Mouse (Mus musculus) gastrocnemius, postnatal 14 days (tissue): ENCODE results near the gene Tmem50b. TPM values are rescaled to one million over a fixed set of nuclear protein-coding genes. Genes with fewer than 3 reads are reported as not detected.

Experiments
- DNase-seq: peaks from one replicate; pipeline ENCODE4 v3.0.0; 2021; ENCODE audit warnings: mixed read lengths
- intact Hi-C: fragments of 180-260 bp; cut with DNase I; formaldehyde crosslinking; loops from one replicate; pipeline ENCODE4 v1.15.1; 2025; ENCODE audit warnings: low total_unique reads
- total RNA-seq, 2 experiments: library from RNA; stranded (reverse); gene quantifications; 2 replicates each; pipeline ENCODE4 v1.2.3; 2021

Gene Tmem50b
- total RNA-seq, 2 experiments from 2014 or later = 16.0 to 16.9 TPM

- intact Hi-C loops = no loop called here
- no peak for DNase-seq
Measured at GRCm38 (mm10) chr16:91578980-91579720, 18.4 kb downstream of the Tmem50b start.

- intact Hi-C loops = no loop called here
- no peak for DNase-seq
Measured at GRCm38 (mm10) chr16:91575151-91575550, 22.4 kb downstream of the Tmem50b start.

DNA sequence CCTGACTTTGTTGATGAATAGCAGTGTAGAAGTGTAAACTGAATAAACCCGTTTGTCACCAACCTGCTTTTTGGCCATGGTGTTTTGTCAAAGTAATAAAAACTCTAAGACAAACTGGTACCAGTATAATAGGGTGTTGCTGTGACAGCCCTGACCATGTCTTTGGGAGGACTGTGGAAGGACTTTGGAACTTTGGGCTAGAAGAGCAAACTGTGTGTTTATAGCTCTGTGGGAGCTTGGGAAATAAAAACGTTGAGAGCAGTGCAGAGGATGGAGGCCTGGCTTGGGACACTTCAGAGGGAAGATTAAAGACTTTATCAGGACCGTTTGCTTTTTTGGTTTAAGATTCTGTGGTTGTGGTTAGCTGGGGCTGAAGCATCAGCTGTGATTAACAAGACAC is 26.5 kb downstream of the Tmem50b start:
- DNase-seq = no peak
- intact Hi-C loops = no loop called here

DNA sequence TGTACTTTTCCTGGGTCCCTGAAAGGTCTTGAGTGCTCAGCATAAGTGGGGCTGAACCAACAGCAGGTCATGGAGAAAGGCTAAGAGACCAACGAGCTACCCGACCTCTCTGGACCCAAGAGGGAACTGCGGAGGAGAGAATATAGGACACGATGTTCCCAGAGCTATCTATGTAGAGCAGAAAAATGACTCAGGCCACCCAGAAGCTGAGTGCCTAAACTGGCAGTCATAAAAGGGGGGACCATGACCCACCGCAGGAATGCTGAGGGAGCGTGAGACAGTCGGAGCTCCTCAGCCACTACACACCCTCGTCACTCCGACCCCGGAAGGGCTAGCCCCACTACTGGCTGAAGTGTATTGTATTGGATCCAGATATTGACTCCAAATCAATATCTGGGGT is 28.6 kb downstream of the Tmem50b start:
- intact Hi-C loops = no loop called here

DNA sequence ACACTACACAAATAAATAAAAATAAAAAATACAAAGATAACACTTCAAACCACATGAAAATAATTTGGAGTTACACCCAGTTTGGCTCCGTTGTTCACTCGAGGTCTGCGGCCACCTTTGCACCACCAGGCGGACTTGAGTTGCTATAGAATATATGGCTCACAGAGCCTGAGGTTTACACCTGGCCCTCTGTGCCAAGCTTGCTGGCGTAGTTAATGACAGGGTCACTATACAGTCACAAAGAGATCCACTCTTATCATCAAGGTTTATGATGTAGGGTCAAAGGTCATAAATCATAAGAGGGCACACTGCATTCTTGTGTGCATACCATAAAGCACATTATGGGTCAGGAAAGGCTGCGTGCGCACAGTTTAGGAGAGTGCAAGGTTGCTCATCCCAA is 31.6 kb downstream of the Tmem50b start:
- DNase-seq = no peak
- intact Hi-C loops = no loop called here

More for the DNA sequence above, 28.6 kb downstream of the Tmem50b start:
- DNase-seq = no peak

GRCm38 (mm10) chr16:91565292-91565951 is 32.2 kb downstream of the Tmem50b start:
- intact Hi-C loops = no loop called here
- no peak for DNase-seq

DNA sequence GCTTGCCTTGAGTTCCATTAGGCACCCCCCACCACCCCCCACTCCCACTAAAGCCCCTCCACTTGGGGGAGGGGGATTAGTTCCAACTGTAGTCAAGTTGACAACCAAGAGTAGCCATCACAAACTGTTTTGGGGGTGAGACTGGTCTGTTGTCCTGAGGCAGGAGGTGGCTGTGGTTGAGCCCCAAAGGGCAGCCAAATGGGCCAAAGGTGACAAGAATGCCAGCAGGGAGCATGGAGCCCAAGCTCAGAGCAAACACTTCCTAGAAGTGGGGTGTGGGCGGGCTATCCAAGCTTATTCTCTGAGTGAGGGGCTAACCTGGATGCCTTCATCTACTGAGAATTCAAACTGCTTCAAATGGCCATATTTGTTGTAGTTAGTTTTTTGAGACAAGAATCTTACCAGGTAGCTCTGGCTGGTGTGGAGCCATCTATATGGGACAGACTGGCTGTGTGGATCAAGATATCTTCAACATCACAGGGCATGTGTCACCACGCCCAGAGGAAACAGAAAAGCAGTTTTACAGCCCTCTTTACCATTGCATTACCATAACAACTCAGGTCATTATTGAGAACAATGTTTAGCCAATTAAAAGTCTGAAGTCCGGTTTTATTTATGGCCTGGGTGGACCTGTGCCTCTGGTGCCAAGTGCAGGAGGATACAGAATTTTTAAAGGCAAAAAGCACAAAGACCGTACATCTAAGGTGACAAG is 32.9 kb downstream of the Tmem50b start:
- intact Hi-C loops = loop anchor here (5.0 kb wide), 1 partner anchor 52 kb away; no protein-coding TSS in a partner anchor
- DNase-seq = no peak

DNA sequence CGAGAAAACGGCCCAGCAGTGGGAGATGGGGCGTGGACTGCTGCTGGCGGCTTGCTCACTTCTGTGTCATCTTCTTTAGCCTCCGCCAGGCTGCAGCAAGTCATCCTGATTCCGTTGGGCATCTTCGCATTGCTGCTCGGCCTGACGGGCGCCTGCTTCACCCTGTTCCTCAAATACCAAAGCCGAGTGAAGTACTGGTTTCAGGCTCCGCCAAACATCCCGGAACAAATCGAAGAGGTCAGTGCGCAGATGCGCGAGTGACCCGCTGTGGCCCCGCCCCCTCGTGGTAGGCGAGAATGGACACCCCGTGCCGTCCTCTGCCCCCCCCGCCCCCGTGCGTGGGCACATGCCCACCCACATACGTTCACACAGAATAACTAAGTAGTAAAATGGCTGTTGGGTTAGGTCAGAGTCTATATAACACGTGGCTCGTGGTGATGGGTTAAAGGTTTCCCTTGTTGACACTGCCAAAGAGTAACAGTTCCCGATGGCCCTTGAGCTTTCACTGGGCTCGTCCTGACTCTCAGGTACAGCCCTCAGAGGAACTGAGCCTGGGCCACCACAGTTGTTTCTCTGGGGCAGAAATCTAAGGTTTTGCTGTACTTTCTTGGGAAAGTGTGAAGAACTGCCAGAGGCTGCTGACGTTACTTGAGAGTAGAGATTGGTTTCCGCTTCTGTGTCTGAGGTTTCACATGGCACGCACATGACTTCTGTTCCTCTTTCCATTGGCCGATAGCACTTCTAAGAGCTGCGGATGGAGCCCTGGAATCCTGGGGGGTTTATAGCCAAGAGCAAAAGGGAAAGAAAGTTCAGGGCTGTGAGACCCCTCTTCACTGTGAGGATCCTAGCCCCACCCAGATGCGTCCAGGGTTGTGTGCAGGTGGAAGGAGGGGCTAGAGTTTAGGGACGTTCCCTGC is 35.8 kb downstream of the Tmem50b start:
- intact Hi-C loops = loop anchor here (5.0 kb wide), 1 partner anchor 49 kb away; no protein-coding TSS in a partner anchor
- DNase-seq = no peak

- DNase-seq = no peak
Measured at GRCm38 (mm10) chr16:91561099-91561498, 36.5 kb downstream of the Tmem50b start.

DNA sequence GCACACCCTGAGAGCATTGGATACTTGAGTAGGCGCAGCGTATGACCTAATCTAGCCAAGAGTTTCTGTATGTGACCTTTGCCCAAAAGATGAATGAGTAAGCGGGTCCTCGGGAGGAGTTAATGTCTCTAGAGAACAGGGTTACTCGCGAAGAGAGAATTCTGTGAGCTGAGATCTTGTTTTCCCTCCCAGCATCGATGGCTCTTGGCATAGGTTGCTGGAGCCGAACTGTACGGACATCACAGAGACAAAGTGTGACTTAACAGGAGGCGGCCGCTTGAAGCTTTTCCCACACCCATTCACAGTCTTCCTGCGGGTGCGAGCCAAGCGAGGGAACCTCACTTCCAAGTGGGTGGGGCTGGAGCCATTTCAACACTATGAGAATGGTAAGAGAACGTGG is 39.9 kb downstream of the Tmem50b start:
- intact Hi-C loops = no loop called here
- DNase-seq = peak; percentile 60

More at GRCm38 (mm10) chr16:91561099-91561498, 36.5 kb downstream of the Tmem50b start:
- intact Hi-C loops = loop anchor here (5.0 kb wide), 1 partner anchor 49 kb away; no protein-coding TSS in a partner anchor

- intact Hi-C loops = no loop called here
Measured at GRCm38 (mm10) chr16:91557214-91557613, 40.4 kb downstream of the Tmem50b start.

GRCm38 (mm10) chr16:91556659-91557058 is 40.9 kb downstream of the Tmem50b start:
- intact Hi-C loops = no loop called here
- DNase-seq = no peak

More at GRCm38 (mm10) chr16:91557214-91557613, 40.4 kb downstream of the Tmem50b start:
- DNase-seq = no peak

DNA sequence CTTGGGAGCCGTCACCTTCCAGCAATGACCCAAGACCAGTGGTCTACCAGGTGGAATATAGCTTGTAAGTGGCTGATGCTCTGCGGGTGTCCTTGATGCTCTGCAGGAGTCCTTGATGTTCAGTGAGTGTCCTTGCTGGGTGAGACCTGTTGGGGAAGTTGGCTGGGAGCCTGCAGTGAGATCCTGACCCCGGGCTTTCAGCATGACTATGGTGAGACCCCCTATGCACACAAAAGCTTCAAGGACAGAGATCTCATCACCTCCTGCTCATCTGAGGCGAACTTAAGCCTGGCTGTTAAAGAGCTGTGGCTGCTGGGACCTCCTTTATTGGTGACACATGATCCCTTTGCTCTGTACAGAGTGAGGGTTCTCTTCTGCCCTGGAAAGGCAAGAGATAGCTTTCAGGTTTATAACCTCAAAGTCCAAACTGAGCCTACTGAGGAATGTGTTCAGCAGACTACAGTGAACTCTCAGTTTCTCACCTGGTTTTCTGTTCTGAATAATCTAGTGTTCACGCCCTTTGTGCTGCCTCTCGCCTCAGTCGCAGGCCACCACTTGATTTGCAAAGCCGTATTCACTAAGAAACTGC is 42.5 kb downstream of the Tmem50b start:
- DNase-seq = no peak

DNA sequence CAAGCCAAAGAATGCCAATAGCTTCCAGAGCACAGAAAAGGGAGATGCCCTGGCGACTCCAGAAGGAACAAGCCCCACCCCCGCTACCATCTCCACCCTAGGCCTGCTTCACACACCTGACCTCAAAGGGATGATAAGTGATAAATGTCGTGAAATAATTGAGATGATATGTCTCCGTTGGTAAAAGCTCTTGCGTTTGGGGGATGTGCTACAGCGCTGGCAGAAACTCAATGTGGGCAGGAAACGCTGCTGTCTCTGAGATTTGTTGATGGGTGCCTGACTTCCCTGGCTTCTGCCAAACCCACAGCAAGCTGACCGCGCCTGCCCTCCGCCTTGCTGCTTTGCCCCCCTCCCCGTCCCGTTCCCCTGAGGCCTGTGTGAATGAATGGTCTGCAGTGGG is 44.0 kb downstream of the Tmem50b start:
- no peak for DNase-seq
- intact Hi-C loops = no loop called here

More for the DNA sequence above, 42.5 kb downstream of the Tmem50b start:
- intact Hi-C loops = no loop called here

DNA sequence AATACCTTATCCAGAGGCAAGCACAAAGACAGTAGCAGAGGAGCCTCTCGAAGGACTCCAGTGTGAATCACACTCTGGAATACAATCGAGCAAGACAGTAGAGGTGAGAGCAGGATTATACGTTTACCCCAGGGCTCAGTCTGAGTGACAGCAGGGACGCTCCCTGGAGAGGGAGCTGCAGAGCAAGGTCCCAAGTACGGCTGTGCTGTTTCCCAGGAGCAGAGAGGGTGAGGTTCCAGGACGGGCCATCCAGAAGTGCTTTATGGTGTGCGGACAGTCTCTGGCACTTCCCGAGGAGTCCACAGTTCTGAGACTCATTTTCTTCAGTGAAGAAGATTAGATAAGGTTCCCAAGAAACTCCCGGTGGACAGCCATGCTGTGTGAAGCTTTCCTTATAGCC is 45.5 kb downstream of the Tmem50b start:
- intact Hi-C loops = no loop called here

GRCm38 (mm10) chr16:91551081-91551524 is 46.5 kb downstream of the Tmem50b start:
- no peak for DNase-seq
- intact Hi-C loops = no loop called here

More for the DNA sequence above, 45.5 kb downstream of the Tmem50b start:
- DNase-seq = no peak

- no peak for DNase-seq
- intact Hi-C loops = no loop called here
Measured at GRCm38 (mm10) chr16:91549616-91550015, 48.0 kb downstream of the Tmem50b start.

DNA sequence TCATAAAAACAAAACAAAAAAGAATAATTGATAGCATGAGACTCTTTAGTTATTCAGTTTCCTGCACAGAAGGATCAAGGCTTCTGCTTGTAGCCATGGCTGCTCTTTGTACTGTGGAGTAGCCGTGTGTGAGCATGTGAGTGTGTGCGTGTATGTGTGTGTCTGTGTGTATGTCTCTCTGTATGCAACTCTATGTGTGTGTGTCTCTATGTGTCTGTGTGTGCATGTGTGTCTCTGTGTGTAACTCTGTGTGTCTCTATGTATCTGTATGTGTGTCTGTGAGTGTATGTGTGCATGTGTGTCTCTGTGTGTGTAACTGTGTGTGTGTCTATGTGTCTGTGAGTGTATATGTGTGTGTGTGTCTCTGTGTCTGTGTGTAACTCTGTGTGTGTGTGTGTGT is 48.6 kb downstream of the Tmem50b start:
- no peak for DNase-seq
- intact Hi-C loops = no loop called here

DNA sequence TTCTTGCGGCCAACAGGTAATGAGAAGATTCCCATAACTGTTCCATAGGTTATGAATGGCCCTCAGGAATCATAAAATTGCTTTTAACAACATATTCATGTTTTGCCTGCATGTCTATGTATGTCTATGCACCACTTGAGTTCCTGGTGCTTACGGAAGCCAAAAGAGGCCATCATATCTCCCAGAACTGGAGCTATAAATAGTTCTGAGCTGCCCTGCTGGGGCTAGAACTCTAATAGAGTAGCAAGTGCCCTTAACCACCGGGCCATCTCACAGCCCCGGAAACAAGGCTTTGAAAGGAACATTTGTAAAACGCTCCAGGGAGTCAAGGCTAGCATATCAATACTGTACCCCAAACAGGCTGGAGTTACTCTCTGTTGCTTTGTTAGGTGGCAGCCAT is 49.0 kb downstream of the Tmem50b start:
- intact Hi-C loops = no loop called here
- no peak for DNase-seq
